Mouse (Mus musculus) cerebellum, adult 2 months (tissue): Measurements from ENCODE around the gene Lyl1. TPM values are rescaled to one million over a fixed set of nuclear protein-coding genes. Genes with fewer than 3 reads are reported as not detected.

Source experiments
- DNase-seq, 2 experiments: peaks; one replicate each; pipeline ENCODE4 v3.0.0; 2021
- H3K27ac ChIP-seq: fragments of 200-500 bp; 2 replicates; pipeline ENCODE4 v1.5.1; 2012; ENCODE audit warnings: low read length, control low read depth, inconsistent platforms; ENCODE audit not compliant: insufficient read depth
- H3K27me3 ChIP-seq: fragments of 200-500 bp; 2 replicates; pipeline ENCODE4 v1.6.1; 2012; ENCODE audit warnings: inconsistent platforms, mild to moderate bottlenecking, low read length, moderate library complexity; ENCODE audit not compliant: control insufficient read depth, insufficient read depth
- H3K4me1 ChIP-seq: fragments of 200-500 bp; 2 replicates; pipeline ENCODE4 v1.6.1; 2011; ENCODE audit warnings: low read length; ENCODE audit not compliant: control insufficient read depth, insufficient read depth
- H3K4me3 ChIP-seq: fragments of 200-500 bp; replicated peaks from 2 replicates; pipeline ENCODE3; 2011; ENCODE audit warnings: mild to moderate bottlenecking, low read depth, low read length, control low read depth; ENCODE audit not compliant: insufficient read depth
- CTCF ChIP-seq: fragments of 200-500 bp; IDR thresholded peaks from 2 replicates; pipeline ENCODE4 v1.5.1; 2011; ENCODE audit warnings: low read depth, mild to moderate bottlenecking, control low read depth, low read length, moderate library complexity, borderline replicate concordance; ENCODE audit not compliant: insufficient read depth
- POLR2A ChIP-seq: fragments of 200-500 bp; IDR thresholded peaks from 2 replicates; pipeline ENCODE4 v1.6.1; 2011; ENCODE audit warnings: low read length, control low read depth, borderline replicate concordance; ENCODE audit not compliant: insufficient read depth
- WGBS: fragments of 180-500 bp; shearing (Covaris S2); methylation state at CpG from one replicate; pipeline ENCODE4 v1.1.7; 2018; 5-methylcytosine and 5-hydroxymethylcytosine counted together
- polyA plus RNA-seq: library from polyadenylated mRNA; depleted of rRNA; stranded (reverse); fragments of >200 nt; gene quantifications from 2 replicates; pipeline ENCODE4 v1.2.3, GENCODE M21; 2012

Lyl1 gene
- polyA plus RNA-seq, 1 experiment = 1.7 TPM

GRCm38 (mm10) chr8:84732996-84733395, 31.7 kb downstream of the Lyl1 start:
- Histone ChIP-seq H3K27ac (peak overlapping the region; percentile 54), H3K4me1 (peaks cover 87% of the 10 kb centered on the region)
- 41% methylated on average over 6 of the region's 6 CpGs for WGBS

GRCm38 (mm10) chr8:84733959-84734358, 32.7 kb downstream of the Lyl1 start:
- Histone ChIP-seq H3K4me1 (peaks cover 90% of the 10 kb centered on the region), H3K4me3 (no peak overlapping the region), H3K27ac (peak overlapping the region; percentile 24), H3K27me3 (no peaks in the 10 kb centered on the region)
- no peak for DNase-seq
- TF ChIP-seq CTCF (no peak), POLR2A (no peak)
- 26% methylated on average over 6 of the region's 6 CpGs for WGBS

More at GRCm38 (mm10) chr8:84732996-84733395, 31.7 kb downstream of the Lyl1 start:
- H3K27me3 ChIP-seq = no peaks in the 10 kb centered on the region
- DNase-seq = no peak
- H3K4me3 ChIP-seq = no peak overlapping the region
- TF ChIP-seq CTCF (no peak), POLR2A (no peak)

- Histone ChIP-seq H3K27ac (peak overlapping the region; percentile 24), H3K4me1 (peaks cover 92% of the 10 kb centered on the region), H3K4me3 (no peak overlapping the region), H3K27me3 (no peaks in the 10 kb centered on the region)
- WGBS = 15% methylated on average over 2 of the region's 2 CpGs
- peak in 1 of 2 experiments; percentile 51 for DNase-seq
- TF ChIP-seq CTCF (no peak), POLR2A (no peak)
These were observed 33.4 kb downstream of the Lyl1 start for GRCm38 (mm10) chr8:84734680-84735079.

GRCm38 (mm10) chr8:84735597-84735996, 34.3 kb downstream of the Lyl1 start:
- H3K27ac ChIP-seq = peak overlapping the region; percentile 36; the same call in 1 of the 2 replicates
- H3K4me3 ChIP-seq = no peak overlapping the region
- H3K4me1 ChIP-seq = peaks cover 93% of the 10 kb centered on the region
- DNase-seq = no peak
- TF ChIP-seq CTCF (no peak), POLR2A (no peak)
- H3K27me3 ChIP-seq = no peaks in the 10 kb centered on the region
- WGBS = 10% methylated on average over 2 of the region's 2 CpGs

GRCm38 (mm10) chr8:84736521-84736920, 35.3 kb downstream of the Lyl1 start:
- no peak for TF ChIP-seq CTCF
- TF ChIP-seq POLR2A = no peak
- no peak for DNase-seq
- Histone ChIP-seq H3K27me3 (no peaks in the 10 kb centered on the region), H3K4me1 (peaks cover 93% of the 10 kb centered on the region), H3K4me3 (no peak overlapping the region), H3K27ac (peak overlapping the region; percentile 36)
- WGBS = 62% methylated on average over 4 of the region's 4 CpGs

GRCm38 (mm10) chr8:84737608-84738007, 36.4 kb downstream of the Lyl1 start:
- H3K27me3 ChIP-seq = no peaks in the 10 kb centered on the region
- peaks cover 93% of the 10 kb centered on the region for H3K4me1 ChIP-seq
- no peak overlapping the region for H3K4me3 ChIP-seq
- 2% methylated on average over 16 of the region's 16 CpGs for WGBS
- peak; percentile 79 to 86 for DNase-seq
- peak overlapping the region; percentile 2; the same call in 1 of the 2 replicates for H3K27ac ChIP-seq
- TF ChIP-seq POLR2A (no peak), CTCF (peak; percentile 97)

GRCm38 (mm10) chr8:84738266-84738665, 37.0 kb downstream of the Lyl1 start:
- 36% methylated on average over 10 of the region's 10 CpGs for WGBS
- peak overlapping the region; percentile 73 for H3K27ac ChIP-seq
- TF ChIP-seq CTCF (no peak), POLR2A (no peak)
- DNase-seq = no peak
- H3K27me3 ChIP-seq = no peaks in the 10 kb centered on the region
- peaks cover 92% of the 10 kb centered on the region for H3K4me1 ChIP-seq
- H3K4me3 ChIP-seq = no peak overlapping the region

GRCm38 (mm10) chr8:84738715-84739400, 37.6 kb downstream of the Lyl1 start:
- no peak for TF ChIP-seq CTCF
- TF ChIP-seq POLR2A = no peak
- peak in 1 of 2 experiments; percentile 60 for DNase-seq
- Histone ChIP-seq H3K27me3 (no peaks in the 10 kb centered on the region), H3K27ac (peak overlapping the region; percentile 73), H3K4me1 (peaks cover 92% of the 10 kb centered on the region), H3K4me3 (no peak overlapping the region)
- WGBS = 24% methylated on average over 10 of the region's 10 CpGs
